In the genomic region with DNA sequence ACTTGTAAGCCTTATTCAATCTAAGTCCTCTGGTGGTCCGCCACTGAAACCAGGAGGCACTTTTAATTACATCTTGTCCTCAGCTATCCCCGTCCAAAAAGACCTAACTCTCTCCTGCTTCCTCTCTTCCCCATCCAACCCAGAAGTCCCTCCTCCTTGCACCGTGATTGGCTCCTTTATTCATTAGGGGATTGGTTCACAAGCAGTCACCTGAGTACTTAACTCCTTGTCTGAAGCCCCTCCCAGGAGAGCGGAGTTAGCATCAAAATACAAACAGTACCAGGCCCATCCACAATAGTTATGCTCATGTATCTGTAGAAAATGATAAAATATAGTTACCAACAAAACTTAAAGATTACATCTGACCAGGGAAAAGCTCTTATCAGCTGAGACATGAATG, we compare ENCODE assay signal across 34 mouse cellular contexts. TPM values are rescaled to one million over a fixed set of nuclear protein-coding genes. Genes with fewer than 3 reads are reported as not detected.
"Had no signal": no experiment of that assay in that cellular context is flagged by ENCODE, and none has a peak within 500 bp of the region (broad histone marks: within the 10 kb centered on the region; RNA-seq: fewer than 3 reads in every experiment).

No protein-coding gene starts in this region.

- H3K27ac ChIP-seq: heart, adult 2 months; heart, embryonic 13.5 days; heart, embryonic 15.5 days; hindbrain, embryonic 13.5 days; hindbrain, embryonic 15.5 days; hindbrain, postnatal 0 days; kidney, embryonic 15.5 days; kidney, postnatal 0 days; limb, embryonic 10.5 days; limb, embryonic 12.5 days; liver, embryonic 13.5 days; liver, embryonic 15.5 days had no signal

- H3K9ac ChIP-seq: heart, embryonic 13.5 days; heart, embryonic 15.5 days; hindbrain, embryonic 13.5 days; hindbrain, embryonic 15.5 days; kidney, embryonic 15.5 days; limb, embryonic 12.5 days; liver, embryonic 13.5 days; liver, embryonic 15.5 days had no signal

- H3K27me3 ChIP-seq: heart, embryonic 13.5 days; heart, embryonic 15.5 days; hindbrain, embryonic 13.5 days; hindbrain, embryonic 15.5 days; kidney, embryonic 15.5 days; limb, embryonic 12.5 days; liver, embryonic 13.5 days; liver, embryonic 15.5 days had no signal

- ATAC-seq: hindbrain, postnatal 0 days; intestine, embryonic 16.5 days had no signal

- H3K4me1 ChIP-seq: heart, embryonic 13.5 days; heart, embryonic 15.5 days; hindbrain, embryonic 13.5 days; hindbrain, embryonic 15.5 days; kidney, embryonic 15.5 days; limb, embryonic 10.5 days; limb, embryonic 12.5 days; liver, embryonic 13.5 days; liver, embryonic 15.5 days had no signal

- H3K9me3 ChIP-seq: heart, embryonic 15.5 days; hindbrain, embryonic 15.5 days; limb, embryonic 10.5 days; liver, embryonic 15.5 days had no signal

- DNase-seq: gastrocnemius, postnatal 14 days; gastrocnemius, postnatal 36 days; heart, adult 2 months; heart, postnatal 14 days; heart, postnatal 36 days; kidney, adult 11 months; kidney, adult 2 months; kidney, adult 9 months; kidney, postnatal 14 days; kidney, postnatal 36 days; layer of hippocampus, adult 9-11 months; layer of hippocampus, postnatal 36 days; liver, embryonic 13.5 days had no signal

- H3K4me3 ChIP-seq: heart, adult 2 months; heart, embryonic 13.5 days; heart, embryonic 15.5 days; hindbrain, embryonic 13.5 days; hindbrain, embryonic 15.5 days; kidney, embryonic 15.5 days; limb, embryonic 10.5 days; limb, embryonic 12.5 days; liver, embryonic 13.5 days; liver, embryonic 15.5 days had no signal

- H3K4me2 ChIP-seq: heart, embryonic 11.5 days; heart, embryonic 13.5 days; heart, embryonic 15.5 days; hindbrain, embryonic 13.5 days; hindbrain, embryonic 15.5 days; kidney, embryonic 15.5 days; limb, embryonic 12.5 days; liver, embryonic 13.5 days; liver, embryonic 15.5 days had no signal

RNA-seq across cellular contexts. Expression of gene Zfp599, which starts 19.7 kb away (rescaled TPM):
- total RNA-seq: gastrocnemius, adult 8-10 months; gastrocnemius, postnatal 36 days had no signal
- polyA plus RNA-seq: liver, adult 2 months had no signal

RNA-seq across cellular contexts. Expression of gene Zfp872, which starts 52.1 kb away (rescaled TPM):
- total RNA-seq: gastrocnemius, adult 8-10 months; gastrocnemius, postnatal 14 days; gastrocnemius, postnatal 36 days; hematopoietic stem cell, adult 5-6 weeks; layer of hippocampus, adult 18-20 months; left cerebral cortex, adult 18-20 months; left cerebral cortex, postnatal 25 days had no signal
- polyA plus RNA-seq: heart, adult 2 months; heart, postnatal 0 days; hindbrain, embryonic 11.5 days; kidney, adult 2 months; large intestine, adult 2 months; liver, embryonic 13.5 days had no signal
